Mouse (Mus musculus) heart, adult 2 months (tissue): ENCODE data around the gene Dram1.

Experiments
- CTCF ChIP-seq: fragments of 200-600 bp; IDR thresholded peaks from 2 replicates; pipeline ENCODE4 v1.8.1; 2022; ENCODE audit warnings: antibody characterized with exemption, mild to moderate bottlenecking, moderate library complexity
- EP300 ChIP-seq: fragments of 200-500 bp; IDR thresholded peaks from 2 replicates; pipeline ENCODE4 v1.6.1; 2011; ENCODE audit warnings: low read depth, low read length, control low read depth; ENCODE audit not compliant: insufficient read depth
- POLR2A ChIP-seq: fragments of 200-500 bp; IDR thresholded peaks from 2 replicates; pipeline ENCODE4 v1.6.1; 2011; ENCODE audit warnings: mild to moderate bottlenecking, low read depth, low read length, control low read depth; ENCODE audit not compliant: insufficient read depth

- TF ChIP-seq CTCF, result peak; percentile 78
- TF ChIP-seq POLR2A, result no peak
- TF ChIP-seq EP300, result no peak
Measured at GRCm38 (mm10) chr10:88304302-88304701, 74.6 kb downstream of the Dram1 start.
